Mouse (Mus musculus) heart, embryonic 15.5 days (tissue): Measurements from ENCODE around the gene Tmem28. TPM values are rescaled to one million over a fixed set of nuclear protein-coding genes. Genes with fewer than 3 reads are reported as not detected.

Source experiments
- ATAC-seq: fragments of 200-750 bp; cut with Nextera tagmentation; replicated peaks from 2 replicates; pipeline ENCODE4 v1.8.0; 2017; ENCODE audit warnings: low read depth, moderate TSS enrichment; ENCODE audit not compliant: insufficient number of reproducible peaks, insufficient read depth, low FRiP score
- H3K27ac ChIP-seq: fragments of 300-500 bp; sonication (generic); 2 replicates; pipeline ENCODE4 v1.5.1; 2015; ENCODE audit warnings: mild to moderate bottlenecking, inconsistent platforms
- H3K27me3 ChIP-seq: fragments of 300-500 bp; sonication (generic); 2 replicates; pipeline ENCODE4 v1.6.1; 2015; ENCODE audit warnings: inconsistent platforms
- H3K36me3 ChIP-seq: fragments of 300-500 bp; sonication (generic); 2 replicates; pipeline ENCODE4 v1.6.1; 2015; ENCODE audit warnings: mild to moderate bottlenecking, inconsistent platforms
- H3K4me1 ChIP-seq: fragments of 300-500 bp; sonication (generic); replicated peaks from 2 replicates; pipeline ENCODE4 v1.6.1; 2015; ENCODE audit warnings: inconsistent platforms
- H3K4me2 ChIP-seq: fragments of 300-500 bp; sonication (generic); 2 replicates; pipeline ENCODE4 v1.6.1; 2015; ENCODE audit warnings: inconsistent platforms, mild to moderate bottlenecking, moderate library complexity
- H3K4me3 ChIP-seq: fragments of 300-500 bp; sonication (generic); 2 replicates; pipeline ENCODE4 v1.5.1; 2015; ENCODE audit warnings: mild to moderate bottlenecking, inconsistent platforms
- H3K9ac ChIP-seq: fragments of 300-500 bp; sonication (generic); 2 replicates; pipeline ENCODE4 v1.6.1; 2015; ENCODE audit warnings: mild to moderate bottlenecking, inconsistent platforms
- H3K9me3 ChIP-seq: fragments of 300-500 bp; sonication (generic); replicated peaks from 2 replicates; pipeline ENCODE4 v1.6.1; 2016; ENCODE audit warnings: inconsistent platforms
- WGBS: fragments of 180-500 bp; shearing (Covaris S2); methylation state at CpG from one replicate; pipeline ENCODE4 v1.1.7; 2015; ENCODE audit warnings: mixed read lengths; 5-methylcytosine and 5-hydroxymethylcytosine counted together
- polyA plus RNA-seq: library from polyadenylated mRNA; unstranded; fragments of >200 nt; fragmentation: Nextera tagmentation; extraction: Ambion mirVana; gene quantifications from 2 replicates; pipeline ENCODE4 v1.2.1, GENCODE M21; 2015

The Tmem28 gene
- polyA plus RNA-seq, 1 experiment from 2014 or later: 0.04 TPM

DNA sequence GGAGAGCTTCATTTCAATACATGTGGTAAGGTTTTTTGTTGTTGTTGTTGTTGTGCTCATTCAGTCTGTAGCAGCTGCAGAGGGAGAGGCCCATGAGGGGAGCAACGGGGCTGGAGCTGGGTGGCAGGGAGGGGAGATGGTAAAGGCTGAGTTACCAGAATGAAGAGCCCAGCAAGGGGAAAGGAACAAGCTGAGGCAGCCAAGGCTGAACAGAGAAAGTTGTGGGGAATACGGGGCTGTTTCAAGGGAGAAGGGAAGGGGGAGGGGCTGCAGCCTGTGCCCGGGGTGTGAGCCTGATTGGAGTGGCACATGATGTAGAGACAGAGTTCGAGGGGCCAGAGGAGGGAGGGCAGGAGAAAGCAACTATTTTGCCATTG lies 53.1 kb downstream of the Tmem28 start:
- Histone ChIP-seq H3K36me3 (no peaks in the 10 kb centered on the region), H3K27me3 (no peaks in the 10 kb centered on the region), H3K4me2 (no peak overlapping the region), H3K27ac (peak overlapping the region; percentile 82), H3K4me3 (no peak overlapping the region), H3K4me1 (peaks cover 9% of the 10 kb centered on the region), H3K9me3 (no peaks in the 10 kb centered on the region), H3K9ac (no peak overlapping the region)
- 22% methylated on average over 4 of the region's 4 CpGs for WGBS
- ATAC-seq: no peak

DNA sequence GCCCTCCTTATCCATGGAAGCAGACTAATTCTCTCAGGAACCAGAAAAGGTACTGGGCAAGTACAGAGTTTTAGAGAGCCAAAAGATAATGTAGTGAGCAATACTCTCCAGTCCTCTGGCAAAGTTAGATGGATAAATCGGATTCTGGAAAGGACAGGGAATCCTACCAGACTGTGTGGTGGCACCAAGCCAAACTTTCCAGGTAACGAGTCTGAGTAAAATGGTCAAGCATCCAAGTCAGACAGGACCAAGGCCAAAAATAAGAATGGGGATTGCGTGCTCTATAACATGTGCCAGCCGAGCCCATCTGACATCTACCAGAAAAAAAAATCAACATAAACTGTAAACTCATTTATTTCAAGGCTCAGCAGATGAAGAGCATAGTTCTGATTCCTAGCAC lies 56.0 kb downstream of the Tmem28 start:
- Histone ChIP-seq H3K36me3 (no peaks in the 10 kb centered on the region), H3K9me3 (no peaks in the 10 kb centered on the region), H3K4me3 (no peak overlapping the region), H3K4me2 (no peak overlapping the region), H3K27me3 (no peaks in the 10 kb centered on the region), H3K4me1 (peaks cover 9% of the 10 kb centered on the region), H3K9ac (no peak overlapping the region), H3K27ac (no peak overlapping the region)
- 42% methylated on average over 4 of the region's 4 CpGs for WGBS
- ATAC-seq: no peak

DNA sequence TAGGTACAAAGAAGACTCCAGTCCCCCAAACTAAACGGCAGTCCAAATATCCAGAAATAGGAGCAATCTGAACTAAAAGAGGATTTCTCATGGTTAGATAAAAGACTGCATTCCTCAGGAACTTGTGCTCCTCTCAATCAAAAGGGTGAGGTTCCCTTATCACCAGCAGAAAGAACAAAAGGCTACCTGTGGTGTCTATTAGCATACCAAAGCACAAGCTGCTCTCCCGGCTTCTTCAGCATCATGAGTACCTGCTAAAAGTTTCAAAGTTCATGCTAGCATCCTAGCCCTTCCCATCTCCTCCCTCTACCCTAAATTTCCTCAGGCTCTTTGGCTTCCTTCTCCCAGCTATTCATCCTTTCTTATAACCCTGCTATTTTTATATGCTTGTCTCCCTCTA lies 62.6 kb downstream of the Tmem28 start:
- Histone ChIP-seq H3K4me2 (no peak overlapping the region), H3K9ac (no peak overlapping the region), H3K4me3 (no peak overlapping the region), H3K27ac (no peak overlapping the region), H3K36me3 (no peaks in the 10 kb centered on the region), H3K4me1 (no peaks in the 10 kb centered on the region), H3K27me3 (no peaks in the 10 kb centered on the region), H3K9me3 (no peaks in the 10 kb centered on the region)
- 45% methylated on average over 2 of the region's 2 CpGs for WGBS
- no peak for ATAC-seq

Other genes with a start within 250 kb of the Tmem28 start
- gene Eda, start 154.6 kb downstream of the Tmem28 start, polyA plus RNA-seq: 2.8 and 3.2 TPM in 2 replicates